ENCODE assay signal across 7 mouse cellular contexts in the genomic region with DNA sequence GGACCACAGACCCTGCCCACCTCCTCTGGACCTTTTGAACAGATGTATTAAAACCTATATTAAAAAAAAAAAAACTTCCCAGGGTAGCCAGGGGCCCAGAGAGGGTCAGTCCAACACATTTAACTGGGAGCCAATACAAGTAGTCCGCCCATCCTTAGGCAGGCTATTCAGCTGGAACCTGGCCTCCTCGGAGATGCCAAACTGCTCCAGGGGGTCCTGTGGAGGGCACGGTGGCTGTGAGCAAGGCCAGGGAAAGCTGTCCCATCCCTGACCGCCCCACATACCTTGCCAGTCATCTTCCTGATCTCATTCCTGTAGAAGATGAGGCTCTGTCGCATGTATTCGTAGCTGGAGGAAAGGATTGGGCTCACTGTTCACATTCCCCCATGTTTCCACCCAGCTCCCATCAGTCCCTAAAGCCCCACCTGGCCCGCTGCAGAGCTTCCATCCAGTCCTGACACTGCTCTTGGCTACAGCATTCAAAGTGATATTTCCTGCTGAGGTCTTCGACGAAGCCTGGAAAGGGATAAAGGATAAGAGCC. TPM values are rescaled to one million over a fixed set of nuclear protein-coding genes. Genes with fewer than 3 reads are reported as not detected.
DNase-seq lines count a peak whose midpoint lies in the region; ATAC-seq and TF ChIP-seq lines count a peak whose summit lies in the region.

No protein-coding gene starts in this region.

- DNase-seq in left cerebral cortex, adult 2 months (ENCODE audit: extremely low spot score in 1 of 2, low spot score in 2 of 2): no peak
- no peak for DNase-seq in left cerebral cortex, postnatal 25 days (ENCODE audit: low spot score in 2 of 2)
- DNase-seq in forebrain, embryonic 11.5 days (ENCODE audit: low spot score): no peak
- DNase-seq in limb, embryonic 10.5 days (ENCODE audit: low spot score): no peak
- no peak for DNase-seq in adrenal gland, adult 18-20 months (ENCODE audit: low spot score in 2 of 2)
- DNase-seq in kidney, adult 11 months: no peak

- H3K27me3 ChIP-seq in forebrain, embryonic 11.5 days (ENCODE audit: control insufficient read depth, insufficient read depth, low read length): no peaks in the 10 kb centered on the region
- no peaks in the 10 kb centered on the region for H3K27me3 ChIP-seq in limb, embryonic 10.5 days (ENCODE audit: low read depth, poor library complexity, severe bottlenecking)
- no peaks in the 10 kb centered on the region for H3K27me3 ChIP-seq in neural tube, embryonic 15.5 days (replicated peaks)

- 85% methylated on average over 9 of the region's 9 CpGs for WGBS in forebrain, embryonic 11.5 days
- WGBS in limb, embryonic 10.5 days: 88% methylated on average over 9 of the region's 9 CpGs
- 87% methylated on average over 9 of the region's 9 CpGs for WGBS in neural tube, embryonic 15.5 days

- no peaks in the 10 kb centered on the region for H3K9me3 ChIP-seq in forebrain, embryonic 11.5 days (ENCODE audit: control insufficient read depth, low read length)
- H3K9me3 ChIP-seq in limb, embryonic 10.5 days (replicated peaks): no peaks in the 10 kb centered on the region
- no peaks in the 10 kb centered on the region for H3K9me3 ChIP-seq in neural tube, embryonic 15.5 days (replicated peaks)

- H3K4me2 ChIP-seq in forebrain, embryonic 11.5 days (ENCODE audit: low read depth, low read length, severe bottlenecking): peak overlapping the region; percentile 96; the same call in 1 of the 2 replicates
- H3K4me2 ChIP-seq in neural tube, embryonic 15.5 days: peak overlapping the region; percentile 94

- intact Hi-C loops in left cerebral cortex, adult 2 months (cut with DNase I): no loop called here
- intact Hi-C loops in left cerebral cortex, postnatal 25 days (cut with DNase I): no loop called here

- peaks cover 17% of the 10 kb centered on the region; the same call in 1 of the 2 replicates for H3K4me1 ChIP-seq in forebrain, embryonic 11.5 days (replicated peaks; ENCODE audit: control insufficient read depth, insufficient read depth, low read length)
- H3K4me1 ChIP-seq in limb, embryonic 10.5 days: peaks cover 44% of the 10 kb centered on the region
- peaks cover 40% of the 10 kb centered on the region for H3K4me1 ChIP-seq in neural tube, embryonic 15.5 days

- ATAC-seq in forebrain, embryonic 11.5 days (replicated peaks; ENCODE audit: low FRiP score): no peak
- ATAC-seq in neural tube, embryonic 15.5 days (ENCODE audit: low FRiP score): no peak

- no peak overlapping the region for H3K9ac ChIP-seq in forebrain, embryonic 11.5 days (ENCODE audit: low read length)
- H3K9ac ChIP-seq in neural tube, embryonic 15.5 days (replicated peaks): peak overlapping the region; percentile 86

- H3K4me3 ChIP-seq in left cerebral cortex, adult 2 months: peak overlapping the region; percentile 98; the same call in 1 of the 2 replicates
- H3K4me3 ChIP-seq in forebrain, embryonic 11.5 days (ENCODE audit: low read depth, low read length): peak overlapping the region; percentile 93; the same call in 1 of the 2 replicates
- peak overlapping the region; percentile 69 for H3K4me3 ChIP-seq in limb, embryonic 10.5 days
- peak overlapping the region; percentile 94 for H3K4me3 ChIP-seq in neural tube, embryonic 15.5 days (replicated peaks)

- no peak overlapping the region for H3K27ac ChIP-seq in left cerebral cortex, adult 2 months
- H3K27ac ChIP-seq in forebrain, embryonic 11.5 days (ENCODE audit: low read depth, low read length): no peak overlapping the region
- H3K27ac ChIP-seq in limb, embryonic 10.5 days: 0 out of 2 replicates have a peak overlapping the region, but pooled peaks have one; percentile 91
- no peak overlapping the region for H3K27ac ChIP-seq in neural tube, embryonic 15.5 days (replicated peaks)

- peaks cover 16% of the 10 kb centered on the region; the same call in 1 of the 2 replicates for H3K36me3 ChIP-seq in forebrain, embryonic 11.5 days (ENCODE audit: control insufficient read depth, insufficient read depth, low read length)
- H3K36me3 ChIP-seq in limb, embryonic 10.5 days: peaks cover 76% of the 10 kb centered on the region
- H3K36me3 ChIP-seq in neural tube, embryonic 15.5 days: peaks cover 55% of the 10 kb centered on the region

- no peak for TF ChIP-seq CTCF in left cerebral cortex, adult 2 months (IDR thresholded peaks at IDR 0.05)

RNA-seq across cellular contexts. Expression of gene Sf3a2, which starts 1.6 kb away (rescaled TPM):
- 10 to 100 TPM; 42.0 to 48.7 TPM for total RNA-seq in left cerebral cortex, adult 2 months (2021)
- 10 to 100 TPM; 43.9 to 50.3 TPM for total RNA-seq in left cerebral cortex, postnatal 25 days (2021)
- polyA plus RNA-seq in forebrain, embryonic 11.5 days (2014; fragmentation: Nextera tagmentation; extraction: Ambion mirVana): 116 and 119 TPM in 2 replicates
- polyA plus RNA-seq in limb, embryonic 10.5 days (2016; fragmentation: Nextera tagmentation; extraction: Ambion mirVana): 113 and 121 TPM in 2 replicates
- polyA plus RNA-seq in neural tube, embryonic 15.5 days (2015; fragmentation: Nextera tagmentation; extraction: Ambion mirVana): 53.3 and 59.8 TPM in 2 replicates
- 10 to 100 TPM; 47.8 to 50.5 TPM for total RNA-seq in adrenal gland, adult 18-20 months (2021)

RNA-seq across cellular contexts. Expression of gene Plekhj1, which starts 2.0 kb away (rescaled TPM):
- 10 to 100 TPM; 68.2 to 71.0 TPM for total RNA-seq in left cerebral cortex, adult 2 months (2021)
- total RNA-seq in left cerebral cortex, postnatal 25 days (2021): 10 to 100 TPM; 57.5 to 62.4 TPM
- polyA plus RNA-seq in forebrain, embryonic 11.5 days (2014; fragmentation: Nextera tagmentation; extraction: Ambion mirVana): 160 and 163 TPM in 2 replicates
- 168 and 204 TPM in 2 replicates for polyA plus RNA-seq in limb, embryonic 10.5 days (2016; fragmentation: Nextera tagmentation; extraction: Ambion mirVana)
- 135 and 146 TPM in 2 replicates for polyA plus RNA-seq in neural tube, embryonic 15.5 days (2015; fragmentation: Nextera tagmentation; extraction: Ambion mirVana)
- 10 to 100 TPM; 69.0 to 87.2 TPM for total RNA-seq in adrenal gland, adult 18-20 months (2021)

RNA-seq across cellular contexts. Expression of gene Amh, which starts 8.7 kb away (rescaled TPM):
- total RNA-seq in left cerebral cortex, adult 2 months (2021): 1 to 10 TPM; 1.9 to 3.8 TPM
- 1 to 10 TPM; 1.6 to 2.7 TPM for total RNA-seq in left cerebral cortex, postnatal 25 days (2021)
- polyA plus RNA-seq in forebrain, embryonic 11.5 days (2014; fragmentation: Nextera tagmentation; extraction: Ambion mirVana): 0.15 and 0.16 TPM in 2 replicates
- polyA plus RNA-seq in limb, embryonic 10.5 days (2016; fragmentation: Nextera tagmentation; extraction: Ambion mirVana): 0.09 TPM in 1 of 2 replicates, not detected in the other
- polyA plus RNA-seq in neural tube, embryonic 15.5 days (2015; fragmentation: Nextera tagmentation; extraction: Ambion mirVana): not detected in 2 replicates
- total RNA-seq in adrenal gland, adult 18-20 months (2021): 1 to 10 TPM in 1 of 2 experiments, under 1 TPM in 1; 0.83 to 1.5 TPM

RNA-seq across cellular contexts. Expression of gene Jsrp1, which starts 16.9 kb away (rescaled TPM):
- total RNA-seq in left cerebral cortex, adult 2 months (2021): 1 to 10 TPM; 5.9 to 7.4 TPM
- 1 to 10 TPM; 4.0 to 4.5 TPM for total RNA-seq in left cerebral cortex, postnatal 25 days (2021)
- 0.47 and 0.59 TPM in 2 replicates for polyA plus RNA-seq in forebrain, embryonic 11.5 days (2014; fragmentation: Nextera tagmentation; extraction: Ambion mirVana)
- 0.74 and 0.80 TPM in 2 replicates for polyA plus RNA-seq in limb, embryonic 10.5 days (2016; fragmentation: Nextera tagmentation; extraction: Ambion mirVana)
- polyA plus RNA-seq in neural tube, embryonic 15.5 days (2015; fragmentation: Nextera tagmentation; extraction: Ambion mirVana): 1.2 and 2.5 TPM in 2 replicates
- total RNA-seq in adrenal gland, adult 18-20 months (2021): 1 to 10 TPM; 4.0 to 7.3 TPM

RNA-seq across cellular contexts. Expression of gene Oaz1, which starts 30.1 kb away (rescaled TPM):
- total RNA-seq in left cerebral cortex, adult 2 months (2021): 100 to 1,000 TPM; 476 to 536 TPM
- total RNA-seq in left cerebral cortex, postnatal 25 days (2021): 100 to 1,000 TPM; 500 to 527 TPM
- 1,775 and 1,994 TPM in 2 replicates for polyA plus RNA-seq in forebrain, embryonic 11.5 days (2014; fragmentation: Nextera tagmentation; extraction: Ambion mirVana)
- polyA plus RNA-seq in limb, embryonic 10.5 days (2016; fragmentation: Nextera tagmentation; extraction: Ambion mirVana): 2,414 and 2,486 TPM in 2 replicates
- 1,221 and 1,325 TPM in 2 replicates for polyA plus RNA-seq in neural tube, embryonic 15.5 days (2015; fragmentation: Nextera tagmentation; extraction: Ambion mirVana)
- 100 to 1,000 TPM; 903 to 981 TPM for total RNA-seq in adrenal gland, adult 18-20 months (2021)
